8 mouse cellular contexts compared by ENCODE assay signal in the genomic region with DNA sequence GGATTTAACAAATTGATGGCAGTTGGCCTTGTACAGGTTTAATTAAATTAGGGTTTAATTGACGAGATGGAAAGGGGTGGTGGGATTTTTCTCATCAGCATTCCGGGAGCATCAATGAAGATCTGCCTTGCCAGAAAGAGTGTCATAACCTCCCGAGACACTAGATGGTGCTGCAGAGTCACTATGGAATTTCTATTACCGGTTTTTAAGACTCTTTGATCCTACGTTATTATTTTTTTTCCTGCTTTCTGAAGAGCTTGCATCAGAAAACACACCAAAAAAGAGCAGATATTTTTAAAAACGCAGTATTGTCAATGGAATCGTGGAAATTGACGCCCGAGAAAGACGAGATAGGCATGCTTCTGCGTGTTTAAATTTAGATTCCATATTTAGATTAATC.
DNase-seq lines count a peak whose midpoint lies in the region; ATAC-seq and TF ChIP-seq lines count a peak whose summit lies in the region.

No protein-coding gene starts in this region.

- peak; percentile 23 for ATAC-seq in CD4-positive, CD25-positive, alpha-beta regulatory T cell, adult 4 months
- no peak for ATAC-seq in kidney, postnatal 0 days (replicated peaks; ENCODE audit: low FRiP score, low read depth)
- no peak for ATAC-seq in limb, embryonic 15.5 days (ENCODE audit: insufficient number of reproducible peaks, low FRiP score, low TSS enrichment, low read depth)
- ATAC-seq in neural tube, embryonic 12.5 days (ENCODE audit: low FRiP score, low read depth): no peak
- ATAC-seq in monocyte, adult 5-6 weeks (replicated peaks; ENCODE audit: insufficient number of reproducible peaks, low FRiP score, low TSS enrichment, poor library complexity, severe bottlenecking): no peak

- H3K4me3 ChIP-seq in cerebellum, adult 2 months (replicated peaks; ENCODE audit: insufficient read depth, low read depth, low read length): no peak overlapping the region
- H3K4me3 ChIP-seq in kidney, postnatal 0 days (replicated peaks; ENCODE audit: low read depth, low read length): no peak overlapping the region
- H3K4me3 ChIP-seq in limb, embryonic 15.5 days: no peak overlapping the region
- H3K4me3 ChIP-seq in neural tube, embryonic 12.5 days: no peak overlapping the region

- H3K4me2 ChIP-seq in kidney, postnatal 0 days (ENCODE audit: low read length): peak overlapping the region; percentile 19; the same call in 1 of the 2 replicates
- 0 out of 2 replicates have a peak overlapping the region, but pooled peaks have one; percentile 12 for H3K4me2 ChIP-seq in limb, embryonic 15.5 days
- 0 out of 2 replicates have a peak overlapping the region, but pooled peaks have one; percentile 10 for H3K4me2 ChIP-seq in neural tube, embryonic 12.5 days (replicated peaks)

- H3K4me1 ChIP-seq in cerebellum, adult 2 months (ENCODE audit: control insufficient read depth, insufficient read depth, low read length): no peaks in the 10 kb centered on the region; the same call in none of the 2 replicates
- peaks cover 12% of the 10 kb centered on the region; the same call in 1 of the 2 replicates for H3K4me1 ChIP-seq in kidney, postnatal 0 days (replicated peaks; ENCODE audit: insufficient read depth, low read length)
- H3K4me1 ChIP-seq in limb, embryonic 15.5 days: peaks cover 15% of the 10 kb centered on the region
- H3K4me1 ChIP-seq in neural tube, embryonic 12.5 days: peaks cover 11% of the 10 kb centered on the region; the same call in 1 of the 2 replicates

- peak; percentile 81 for DNase-seq in 3T3-L1 (ENCODE audit: low read depth, low spot score)
- DNase-seq in cerebellum, adult 2 months: peak; percentile 66 to 68
- DNase-seq in frontal cortex, postnatal 25 days (ENCODE audit: low spot score in 2 of 2): peak; percentile 72 to 76
- peak; percentile 79 for DNase-seq in kidney, postnatal 0 days (ENCODE audit: low spot score)

- peak; percentile 56; the same call in 1 of the 2 replicates for TF ChIP-seq CTCF in cerebellum, adult 2 months (IDR thresholded peaks at IDR 0.05; ENCODE audit: borderline replicate concordance, insufficient read depth, low read depth, low read length)
- TF ChIP-seq CTCF in kidney, postnatal 0 days (IDR thresholded peaks at IDR 0.05; ENCODE audit: low read depth): peak; percentile 80

- no peak overlapping the region for H3K27ac ChIP-seq in cerebellum, adult 2 months (ENCODE audit: insufficient read depth, low read length)
- H3K27ac ChIP-seq in kidney, postnatal 0 days: no peak overlapping the region
- H3K27ac ChIP-seq in limb, embryonic 15.5 days: no peak overlapping the region
- no peak overlapping the region for H3K27ac ChIP-seq in neural tube, embryonic 12.5 days

- H3K9me3 ChIP-seq in kidney, postnatal 0 days (replicated peaks; ENCODE audit: low read length): no peaks in the 10 kb centered on the region
- H3K9me3 ChIP-seq in limb, embryonic 15.5 days: no peaks in the 10 kb centered on the region
- no peaks in the 10 kb centered on the region for H3K9me3 ChIP-seq in neural tube, embryonic 12.5 days

- 11% methylated on average over 11 of the region's 11 CpGs for WGBS in cerebellum, adult 2 months
- 17% methylated on average over 11 of the region's 11 CpGs for WGBS in kidney, postnatal 0 days
- 18% methylated on average over 11 of the region's 11 CpGs for WGBS in limb, embryonic 15.5 days
- whole genome bisulfite sequencing in neural tube, embryonic 12.5 days: 17% methylated on average over 11 of the region's 11 CpGs

- H3K27me3 ChIP-seq in cerebellum, adult 2 months (ENCODE audit: control insufficient read depth, insufficient read depth, low read length): no peaks in the 10 kb centered on the region
- H3K27me3 ChIP-seq in kidney, postnatal 0 days (ENCODE audit: insufficient read depth, low read length): no peaks in the 10 kb centered on the region
- peaks cover 6% of the 10 kb centered on the region; the same call in 1 of the 2 replicates for H3K27me3 ChIP-seq in limb, embryonic 15.5 days
- no peaks in the 10 kb centered on the region for H3K27me3 ChIP-seq in neural tube, embryonic 12.5 days (replicated peaks)

- no peaks in the 10 kb centered on the region for H3K36me3 ChIP-seq in kidney, postnatal 0 days (ENCODE audit: insufficient read depth, low read length)
- no peaks in the 10 kb centered on the region for H3K36me3 ChIP-seq in limb, embryonic 15.5 days
- H3K36me3 ChIP-seq in neural tube, embryonic 12.5 days: no peaks in the 10 kb centered on the region

- no peak for TF ChIP-seq POLR2A in cerebellum, adult 2 months (IDR thresholded peaks at IDR 0.05; ENCODE audit: borderline replicate concordance, insufficient read depth, low read length)

- no peak overlapping the region for H3K9ac ChIP-seq in kidney, postnatal 0 days (ENCODE audit: low read depth, low read length)
- H3K9ac ChIP-seq in limb, embryonic 15.5 days: no peak overlapping the region
- no peak overlapping the region for H3K9ac ChIP-seq in neural tube, embryonic 12.5 days
